Comparison of ENCODE assay signal across 9 mouse cellular contexts in genomic region chr2:35297703-35298332, GRCm38 (mm10). TPM values are rescaled to one million over a fixed set of nuclear protein-coding genes. Genes with fewer than 3 reads are reported as not detected.
A peak's percentile ranks its signal among the peaks of the same experiment; 100 is the strongest.
DNase-seq lines count a peak whose midpoint lies in the region; ATAC-seq and TF ChIP-seq lines count a peak whose summit lies in the region.
"Had no signal": no experiment of that assay in that cellular context is flagged by ENCODE, and none has a peak within 500 bp of the region (broad histone marks: within the 10 kb centered on the region; RNA-seq: fewer than 3 reads in every experiment).

No protein-coding gene starts in this region.

- no peaks in the 10 kb centered on the region for H3K79me2 ChIP-seq in MEL (ENCODE audit: control insufficient read depth, insufficient read depth, low read length, poor library complexity)

- peak; percentile 84 for DNase-seq in MEL (ENCODE audit: low read depth, low spot score)
- peak; percentile 71 for DNase-seq in cerebellum, adult 11 months
- DNase-seq in forebrain, embryonic 14.5 days (ENCODE audit: low spot score), result peak; percentile 89
- peak; percentile 89 for DNase-seq in heart, postnatal 4 days
- peak; percentile 77 to 81 for DNase-seq in layer of hippocampus, adult 2 months (ENCODE audit: low spot score in 2 of 2)
- DNase-seq in lung, postnatal 0 days (ENCODE audit: low spot score), result peak; percentile 83
- peak; percentile 73 for DNase-seq in ovary, postnatal 36 days (ENCODE audit: low spot score)
- DNase-seq in thymus, postnatal 14 days, result peak; percentile 84

- peak; percentile 73 for ATAC-seq in forebrain, embryonic 14.5 days
- peak; percentile 46 for ATAC-seq in lung, postnatal 0 days

- H3K4me3 ChIP-seq in MEL (ENCODE audit: control insufficient read depth in 1 of 2, insufficient read depth in 1 of 2, low read depth in 2 of 2, low read length in 2 of 2), result no peak overlapping the region
- no peak overlapping the region for H3K4me3 ChIP-seq in forebrain, embryonic 14.5 days (ENCODE audit: low read depth, low read length)
- no peak overlapping the region for H3K4me3 ChIP-seq in layer of hippocampus, adult 2 months
- no peak overlapping the region for H3K4me3 ChIP-seq in lung, postnatal 0 days (ENCODE audit: low read depth, low read length)
- H3K4me3 ChIP-seq: megakaryocyte, embryonic 14.5 days had no signal

- no peaks in the 10 kb centered on the region for H3K9me3 ChIP-seq in MEL (replicated peaks; ENCODE audit: insufficient read depth, low read length)
- H3K9me3 ChIP-seq in forebrain, embryonic 14.5 days (replicated peaks; ENCODE audit: control insufficient read depth, low read length), result no peaks in the 10 kb centered on the region
- no peaks in the 10 kb centered on the region for H3K9me3 ChIP-seq in lung, postnatal 0 days (ENCODE audit: low read length)
- H3K9me3 ChIP-seq: megakaryocyte, embryonic 14.5 days had no signal

- no peak overlapping the region for H3K4me2 ChIP-seq in forebrain, embryonic 14.5 days (ENCODE audit: low read length)
- H3K4me2 ChIP-seq in lung, postnatal 0 days (replicated peaks; ENCODE audit: low read depth, low read length), result no peak overlapping the region

- no peak for TF ChIP-seq POLR2A in MEL (IDR thresholded peaks at IDR 0.05; ENCODE audit: control insufficient read depth in 1 of 2, insufficient read depth in 1 of 2, low read depth in 1 of 2, low read length in 2 of 2, poor library complexity in 1 of 2)

- no peaks in the 10 kb centered on the region for H3K27me3 ChIP-seq in MEL (ENCODE audit: control insufficient read depth in 1 of 2, insufficient read depth in 2 of 2, low read length in 2 of 2)
- no peaks in the 10 kb centered on the region for H3K27me3 ChIP-seq in forebrain, embryonic 14.5 days (replicated peaks; ENCODE audit: control insufficient read depth, insufficient read depth, low read length)
- no peaks in the 10 kb centered on the region for H3K27me3 ChIP-seq in lung, postnatal 0 days (replicated peaks; ENCODE audit: insufficient read depth, low read length)
- H3K27me3 ChIP-seq: megakaryocyte, embryonic 14.5 days had no signal

- no peak overlapping the region for H3K27ac ChIP-seq in MEL (ENCODE audit: control insufficient read depth, low read depth, low read length)
- no peak overlapping the region for H3K27ac ChIP-seq in forebrain, embryonic 14.5 days (ENCODE audit: low read depth, low read length)
- H3K27ac ChIP-seq in layer of hippocampus, adult 2 months, result no peak overlapping the region
- no peak overlapping the region for H3K27ac ChIP-seq in lung, postnatal 0 days (ENCODE audit: low read length)

- H3K9ac ChIP-seq in MEL (ENCODE audit: control insufficient read depth, low read depth, low read length, poor library complexity, severe bottlenecking), result no peak overlapping the region
- no peak overlapping the region for H3K9ac ChIP-seq in forebrain, embryonic 14.5 days (ENCODE audit: low read length)
- H3K9ac ChIP-seq in lung, postnatal 0 days (replicated peaks; ENCODE audit: low read depth), result no peak overlapping the region

- peaks cover 0 to 5% of the 10 kb centered on the region in 2 experiments; a peak in 2 of 4 replicates for H3K36me3 ChIP-seq in MEL (ENCODE audit: control insufficient read depth in 1 of 2, insufficient read depth in 2 of 2, low read length in 2 of 2)
- no peaks in the 10 kb centered on the region for H3K36me3 ChIP-seq in forebrain, embryonic 14.5 days (ENCODE audit: control insufficient read depth, insufficient read depth, low read length)
- peaks cover 9% of the 10 kb centered on the region for H3K36me3 ChIP-seq in lung, postnatal 0 days (ENCODE audit: insufficient read depth, low read length)

- peak in 2 of 3 experiments; percentile 98 to 99 for TF ChIP-seq CTCF in MEL (IDR thresholded peaks at IDR 0.05 in 2 of 3, conservative IDR thresholded peaks at IDR 0.05 in 1 of 3; ENCODE audit: control insufficient read depth in 1 of 3, insufficient read depth in 1 of 3, low read depth in 2 of 3, low read length in 3 of 3, poor library complexity in 1 of 3, severe bottlenecking in 1 of 3)
- TF ChIP-seq CTCF in layer of hippocampus, adult 2 months (conservative IDR thresholded peaks at IDR 0.05), result no peak; the same call in none of the 2 replicates
- peak; percentile 100 for TF ChIP-seq CTCF in lung, postnatal 0 days (IDR thresholded peaks at IDR 0.05)

- H3K4me1 ChIP-seq in MEL (ENCODE audit: control insufficient read depth in 1 of 2, insufficient read depth in 2 of 2, low read length in 2 of 2), result peaks cover 3 to 11% of the 10 kb centered on the region in 2 experiments; a peak in 3 of 4 replicates
- no peaks in the 10 kb centered on the region for H3K4me1 ChIP-seq in forebrain, embryonic 14.5 days (ENCODE audit: control insufficient read depth, insufficient read depth, low read length)
- H3K4me1 ChIP-seq in lung, postnatal 0 days (ENCODE audit: insufficient read depth, low read depth, low read length), result peaks cover 3% of the 10 kb centered on the region; the same call in 1 of the 2 replicates

- peak; percentile 96 for TF ChIP-seq RAD21 in MEL (IDR thresholded peaks at IDR 0.05; ENCODE audit: low read depth, low read length)

- WGBS in forebrain, embryonic 14.5 days, result 28% methylated on average over 15 of the region's 15 CpGs
- 24% methylated on average over 15 of the region's 15 CpGs for WGBS in lung, postnatal 0 days

- TF ChIP-seq EP300 in MEL (IDR thresholded peaks at IDR 0.05; ENCODE audit: low read depth in 1 of 2, low read length in 2 of 2), result no peak
- TF ChIP-seq EP300 in lung, postnatal 0 days (IDR thresholded peaks at IDR 0.05), result no peak

TF ChIP-seq in MEL, 35 proteins besides CTCF, POLR2A, EP300 and RAD21:
- TF ChIP-seq MYC (IDR thresholded peaks at IDR 0.05; ENCODE audit: low read depth, low read length) (0 out of 2 replicates have a peak, but pooled peaks have one; percentile 17), CHD2 (IDR thresholded peaks at IDR 0.05; ENCODE audit: low read length) (no peak), ZC3H11A (IDR thresholded peaks at IDR 0.05; ENCODE audit: low read depth, low read length) (peak; percentile 95), SIN3A (IDR thresholded peaks at IDR 0.05; ENCODE audit: low read length) (peak; percentile 38; the same call in 1 of the 2 replicates), SMC3 (IDR thresholded peaks at IDR 0.05; ENCODE audit: low read depth, low read length) (peak; percentile 97), E2F4 (IDR thresholded peaks at IDR 0.05; ENCODE audit: borderline replicate concordance, low read depth, low read length) (no peak), NRF1 (IDR thresholded peaks at IDR 0.05; ENCODE audit: insufficient read depth, low read depth, low read length, poor library complexity, severe bottlenecking) (no peak), RCOR1 (IDR thresholded peaks at IDR 0.05; ENCODE audit: low read depth, low read length) (no peak), USF1 (IDR thresholded peaks at IDR 0.05; ENCODE audit: low read depth, low read length) (no peak)

RNA-seq across cellular contexts. Expression of gene Stom, which starts 39.0 kb away (rescaled TPM):
- 27.2 and 49.4 TPM in 2 replicates for total RNA-seq in MEL (2012; rRNA removed)
- 10 to 100 TPM in 1 of 2 experiments, not detected in 1; 28.0 TPM for polyA plus RNA-seq in MEL (2012; ENCODE audit: insufficient read depth in 1 of 2, insufficient read length in 2 of 2, low read depth in 1 of 2, low replicate concordance in 2 of 2, missing spikeins in 1 of 2)
- 11.0 and 12.4 TPM in 2 replicates for polyA plus RNA-seq in forebrain, embryonic 14.5 days (2014; fragmentation: Nextera tagmentation; extraction: Ambion mirVana)
- total RNA-seq in heart, postnatal 4 days (2021), result 10 to 100 TPM; 48.1 to 52.2 TPM
- 1 to 10 TPM; 6.0 to 7.9 TPM for total RNA-seq in layer of hippocampus, adult 2 months (2021)
- polyA plus RNA-seq in lung, postnatal 0 days (2015; fragmentation: Nextera tagmentation; extraction: Ambion mirVana), result 76.9 and 86.2 TPM in 2 replicates

RNA-seq across cellular contexts. Expression of gene Gsn, which starts 41.6 kb away (rescaled TPM):
- total RNA-seq in MEL (2012; rRNA removed), result 6.0 and 8.0 TPM in 2 replicates
- polyA plus RNA-seq in MEL (2012; ENCODE audit: insufficient read depth in 1 of 2, insufficient read length in 2 of 2, low read depth in 1 of 2, low replicate concordance in 2 of 2, missing spikeins in 1 of 2), result 1 to 10 TPM in 1 of 2 experiments, not detected in 1; 8.2 TPM
- polyA plus RNA-seq in forebrain, embryonic 14.5 days (2014; fragmentation: Nextera tagmentation; extraction: Ambion mirVana), result 22.5 and 25.0 TPM in 2 replicates
- 100 to 1,000 TPM; 164 to 171 TPM for total RNA-seq in heart, postnatal 4 days (2021)
- 10 to 100 TPM; 46.5 to 49.1 TPM for total RNA-seq in layer of hippocampus, adult 2 months (2021)
- polyA plus RNA-seq in lung, postnatal 0 days (2015; fragmentation: Nextera tagmentation; extraction: Ambion mirVana), result 956 and 1,007 TPM in 2 replicates
